9 mouse cellular contexts compared by ENCODE assay signal in genomic region chr13:57281504-57281903, GRCm38 (mm10).
A peak's percentile ranks its signal among the peaks of the same experiment; 100 is the strongest.
DNase-seq lines count a peak whose midpoint lies in the region; ATAC-seq lines count a peak whose summit lies in the region.
"Had no signal": no experiment of that assay in that cellular context is flagged by ENCODE, and none has a peak within 500 bp of the region (broad histone marks: within the 10 kb centered on the region; RNA-seq: fewer than 3 reads in every experiment).

No protein-coding gene starts in this region.

- no peaks in the 10 kb centered on the region; the same call in 1 of the 2 replicates for H3K27me3 ChIP-seq in forebrain, embryonic 11.5 days (ENCODE audit: control insufficient read depth, insufficient read depth, low read length)
- no peaks in the 10 kb centered on the region; the same call in 1 of the 2 replicates for H3K27me3 ChIP-seq in forebrain, embryonic 13.5 days

- H3K9ac ChIP-seq in forebrain, embryonic 11.5 days (ENCODE audit: low read length) = no peak overlapping the region
- no peak overlapping the region for H3K9ac ChIP-seq in forebrain, embryonic 13.5 days
- H3K9ac ChIP-seq: midbrain, embryonic 12.5 days had no signal

- no peaks in the 10 kb centered on the region for H3K9me3 ChIP-seq in forebrain, embryonic 11.5 days (ENCODE audit: control insufficient read depth, low read length)
- H3K9me3 ChIP-seq in forebrain, embryonic 13.5 days (replicated peaks) = no peaks in the 10 kb centered on the region
- H3K9me3 ChIP-seq: midbrain, embryonic 12.5 days had no signal

- no peak overlapping the region for H3K4me2 ChIP-seq in forebrain, embryonic 11.5 days (ENCODE audit: low read depth, low read length, severe bottlenecking)
- no peak overlapping the region for H3K4me2 ChIP-seq in forebrain, embryonic 13.5 days
- H3K4me2 ChIP-seq: midbrain, embryonic 12.5 days had no signal

- 21% methylated on average over 3 of the region's 3 CpGs for WGBS in forebrain, embryonic 11.5 days
- WGBS in forebrain, embryonic 13.5 days = 16% methylated on average over 3 of the region's 3 CpGs

- H3K4me3 ChIP-seq in forebrain, embryonic 11.5 days (ENCODE audit: low read depth, low read length) = no peak overlapping the region
- no peak overlapping the region for H3K4me3 ChIP-seq in forebrain, embryonic 13.5 days
- H3K4me3 ChIP-seq: midbrain, embryonic 12.5 days had no signal

- ATAC-seq in forebrain, embryonic 11.5 days (replicated peaks; ENCODE audit: low FRiP score) = no peak
- ATAC-seq in forebrain, embryonic 13.5 days = no peak

- peaks cover 10% of the 10 kb centered on the region; the same call in 1 of the 2 replicates for H3K4me1 ChIP-seq in forebrain, embryonic 11.5 days (replicated peaks; ENCODE audit: control insufficient read depth, insufficient read depth, low read length)
- peaks cover 6% of the 10 kb centered on the region; the same call in 1 of the 2 replicates for H3K4me1 ChIP-seq in forebrain, embryonic 13.5 days

- no peaks in the 10 kb centered on the region for H3K36me3 ChIP-seq in forebrain, embryonic 11.5 days (ENCODE audit: control insufficient read depth, insufficient read depth, low read length)
- no peaks in the 10 kb centered on the region for H3K36me3 ChIP-seq in forebrain, embryonic 13.5 days (ENCODE audit: poor library complexity, severe bottlenecking)
- H3K36me3 ChIP-seq: midbrain, embryonic 12.5 days had no signal

- DNase-seq in forebrain, embryonic 11.5 days (ENCODE audit: low spot score) = peak; percentile 74
- DNase-seq in ovary, postnatal 36 days (ENCODE audit: low spot score) = peak; percentile 19
- no peak for DNase-seq in ovary, adult 18-20 months (ENCODE audit: low spot score)
- peak; percentile 72 for DNase-seq in embryo, embryonic 10 days (ENCODE audit: low spot score)
- DNase-seq in layer of hippocampus, adult 11-12 months (ENCODE audit: low spot score) = peak; percentile 60
- DNase-seq in neural tube, embryonic 10.5 days (ENCODE audit: extremely low spot score, low spot score) = peak; percentile 57
- DNase-seq in spleen, postnatal 4 days (ENCODE audit: low spot score in 2 of 2) = no peak

- H3K27ac ChIP-seq in forebrain, embryonic 11.5 days (ENCODE audit: low read depth, low read length) = no peak overlapping the region
- no peak overlapping the region for H3K27ac ChIP-seq in forebrain, embryonic 13.5 days
- H3K27ac ChIP-seq: midbrain, embryonic 12.5 days had no signal

Comparison
In these comparisons a context has a peak if more than half of its experiments do, and no peak if none do; other contexts are left out.
1. DNase-seq: peak in forebrain, embryonic 11.5 days (single experiment), ovary, postnatal 36 days (single experiment), embryo, embryonic 10 days (single experiment), layer of hippocampus, adult 11-12 months (single experiment) and neural tube, embryonic 10.5 days (single experiment); none in ovary, adult 18-20 months (single experiment) and spleen, postnatal 4 days (0 of 2).